Mouse (Mus musculus) adrenal gland, adult 18-20 months (tissue): ENCODE measurements around the gene Cep19. TPM values are rescaled to one million over a fixed set of nuclear protein-coding genes. Genes with fewer than 3 reads are reported as not detected.

Source experiments
- DNase-seq, 2 experiments: peaks; one replicate each; pipeline ENCODE4 v3.0.0; 2021 to 2022; ENCODE audit warnings: low spot score in 2 of 2
- total RNA-seq, 2 experiments: library from RNA; stranded (reverse); gene quantifications; 1 replicate in 1 of 2; 2 replicates in 1 of 2; pipeline ENCODE4 v1.2.3; 2021

The Cep19 gene
- total RNA-seq, 2 experiments from 2014 or later = 8.4 to 9.2 TPM

- DNase-seq = no peak
Observed at GRCm38 (mm10) chr16:32105698-32106097, 6.1 kb downstream of the Cep19 start.

DNA sequence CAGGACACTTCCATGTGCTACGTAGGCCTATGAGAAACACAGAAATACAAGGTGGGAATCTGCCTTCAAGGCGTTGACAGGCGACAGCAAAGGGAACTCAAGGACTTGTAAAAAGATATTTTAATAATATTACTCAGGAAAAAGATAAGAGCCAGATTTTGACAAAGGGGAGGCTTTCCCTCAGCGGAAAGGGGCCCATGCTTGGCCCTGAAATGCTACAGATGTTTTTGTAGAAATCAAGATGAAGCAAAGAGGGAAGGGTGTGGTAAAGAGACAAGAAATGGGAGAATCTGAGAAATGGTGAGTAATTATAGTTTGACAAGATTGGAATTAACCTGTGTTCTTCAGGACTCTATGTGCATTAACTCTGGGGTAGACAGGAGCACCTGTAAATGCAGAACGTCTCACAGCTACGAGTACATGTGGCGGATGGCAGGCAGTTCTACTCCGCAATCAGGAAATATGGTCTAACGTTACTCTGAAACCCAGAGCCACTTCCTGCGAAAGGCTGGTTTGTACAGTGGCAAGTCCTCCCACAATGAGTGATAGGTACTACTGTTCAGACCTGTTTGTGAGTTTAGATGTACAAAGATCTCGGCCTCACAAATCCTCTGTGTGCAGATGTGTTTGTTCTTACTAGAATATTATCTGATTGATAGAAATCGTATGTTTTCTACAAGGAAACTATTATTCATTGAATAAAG lies 7.9 kb downstream of the Cep19 start:
- DNase-seq = no peak

DNA sequence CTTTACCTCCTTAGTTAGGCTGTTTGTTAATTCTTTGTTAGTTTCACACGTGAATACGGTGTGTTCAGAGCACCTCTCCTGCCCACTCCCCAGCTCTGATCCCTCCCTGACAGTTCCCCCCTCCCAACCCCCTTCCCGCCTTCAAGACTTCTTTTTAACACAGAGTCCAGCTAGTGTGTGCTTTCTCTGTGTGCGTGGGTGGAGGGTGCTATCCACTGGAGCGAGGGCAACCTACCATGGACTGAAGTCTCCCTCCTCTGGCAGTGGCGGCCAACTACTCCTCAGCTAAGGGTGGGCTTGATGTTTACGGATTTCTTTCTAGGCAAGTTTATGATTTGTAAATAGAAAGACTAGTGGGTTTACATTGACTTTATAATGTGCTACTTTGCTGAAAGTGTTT lies 8.6 kb downstream of the Cep19 start:
- DNase-seq = no peak

GRCm38 (mm10) chr16:32108578-32108977 lies 9.0 kb downstream of the Cep19 start:
- no peak for DNase-seq

GRCm38 (mm10) chr16:32110951-32111699 lies 11.5 kb downstream of the Cep19 start:
- no peak for DNase-seq

DNA sequence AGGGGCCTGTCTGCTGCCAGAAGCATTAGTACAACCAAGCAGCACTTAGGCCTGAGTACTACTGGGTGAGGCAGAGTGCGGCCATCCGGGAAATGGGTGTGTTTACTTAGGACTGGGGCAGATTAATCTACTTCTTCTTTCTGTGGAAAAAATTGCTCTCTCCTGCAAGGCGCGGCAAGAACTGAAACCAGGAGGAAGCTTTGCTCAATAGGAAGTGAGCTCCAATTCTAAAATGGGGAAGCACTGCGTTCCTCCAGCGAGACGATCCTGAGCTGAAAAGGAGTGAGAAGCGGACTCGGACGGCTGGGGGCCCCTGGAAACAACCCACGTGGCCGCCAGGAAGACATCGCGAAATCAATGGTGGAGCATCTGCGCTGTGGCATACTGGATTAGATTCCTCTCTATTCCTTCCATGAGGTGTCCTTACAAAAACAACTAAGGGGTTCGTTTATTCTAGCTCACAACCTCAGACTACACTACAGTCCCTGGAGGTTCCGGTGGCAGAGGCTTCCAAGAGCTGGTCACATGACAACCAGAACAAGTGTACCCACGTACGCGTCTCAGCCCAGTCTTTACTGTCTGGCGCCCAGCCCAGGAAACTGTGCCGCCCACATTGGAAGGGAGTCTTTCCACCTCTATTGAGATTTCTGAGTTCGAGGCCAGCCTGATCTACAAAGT lies 14.1 kb downstream of the Cep19 start:
- DNase-seq = peak in 1 of 2 experiments; percentile 49

GRCm38 (mm10) chr16:32114406-32114805 lies 14.8 kb downstream of the Cep19 start:
- no peak for DNase-seq

DNA sequence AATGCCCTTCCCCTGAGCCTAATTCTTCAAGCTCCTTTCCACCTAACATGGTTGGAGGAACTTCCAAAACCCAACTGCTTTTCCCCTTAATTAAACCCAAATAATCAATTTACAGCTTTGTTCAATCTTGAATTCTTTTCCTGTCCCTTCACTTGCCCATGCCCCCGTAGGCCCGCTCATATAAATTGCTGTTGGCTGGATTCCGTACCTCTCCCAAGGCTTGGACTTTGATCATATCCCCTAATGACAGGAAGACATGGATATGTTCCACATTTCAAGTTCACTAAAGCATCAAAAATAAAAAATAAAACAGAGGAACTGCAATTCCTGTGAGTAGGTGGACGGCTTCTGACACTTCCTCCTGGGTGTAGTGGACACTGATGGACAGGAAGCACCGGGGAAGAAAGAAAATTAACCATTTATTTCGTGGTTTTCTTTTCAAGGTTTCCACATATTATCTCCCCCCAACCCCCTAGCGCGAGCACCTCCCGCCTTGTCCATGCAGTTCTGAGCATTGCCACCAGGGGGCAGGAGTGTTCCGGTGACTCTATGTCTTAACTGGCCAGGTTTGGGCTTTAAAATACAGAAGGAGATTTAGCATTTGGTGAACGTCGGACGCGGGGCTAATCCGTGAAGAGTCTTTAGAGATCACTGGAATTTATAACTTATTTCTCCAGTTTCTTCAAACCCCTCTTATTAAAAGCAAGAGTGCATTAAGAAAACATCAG lies 15.5 kb downstream of the Cep19 start:
- DNase-seq = peak; percentile 89 to 93

GRCm38 (mm10) chr16:32115781-32116180 lies 16.2 kb downstream of the Cep19 start:
- no peak for DNase-seq

- DNase-seq = no peak
Observed at GRCm38 (mm10) chr16:32116186-32116585, 16.6 kb downstream of the Cep19 start.

DNA sequence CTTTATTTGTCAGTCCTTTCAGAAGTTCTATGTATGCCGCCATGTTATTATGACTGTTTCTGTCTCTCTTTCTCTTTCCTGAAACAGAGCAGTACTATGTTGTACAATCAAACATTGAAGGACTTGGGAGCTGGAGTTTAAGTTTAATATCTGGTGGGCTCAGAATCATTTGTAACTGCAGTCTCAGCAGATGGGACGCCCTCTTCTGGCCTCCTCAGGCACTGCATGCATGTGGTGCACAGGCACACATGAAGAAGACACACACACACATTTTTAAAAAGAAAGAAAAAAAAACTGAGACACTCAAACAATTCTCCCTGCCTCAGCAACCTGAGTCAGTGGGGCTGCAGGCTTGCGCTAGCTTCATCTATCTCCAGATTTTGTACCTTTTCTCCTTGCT lies 20.9 kb downstream of the Cep19 start:
- no peak for DNase-seq

- DNase-seq = no peak
Observed at GRCm38 (mm10) chr16:32124020-32124419, 24.4 kb downstream of the Cep19 start.

DNA sequence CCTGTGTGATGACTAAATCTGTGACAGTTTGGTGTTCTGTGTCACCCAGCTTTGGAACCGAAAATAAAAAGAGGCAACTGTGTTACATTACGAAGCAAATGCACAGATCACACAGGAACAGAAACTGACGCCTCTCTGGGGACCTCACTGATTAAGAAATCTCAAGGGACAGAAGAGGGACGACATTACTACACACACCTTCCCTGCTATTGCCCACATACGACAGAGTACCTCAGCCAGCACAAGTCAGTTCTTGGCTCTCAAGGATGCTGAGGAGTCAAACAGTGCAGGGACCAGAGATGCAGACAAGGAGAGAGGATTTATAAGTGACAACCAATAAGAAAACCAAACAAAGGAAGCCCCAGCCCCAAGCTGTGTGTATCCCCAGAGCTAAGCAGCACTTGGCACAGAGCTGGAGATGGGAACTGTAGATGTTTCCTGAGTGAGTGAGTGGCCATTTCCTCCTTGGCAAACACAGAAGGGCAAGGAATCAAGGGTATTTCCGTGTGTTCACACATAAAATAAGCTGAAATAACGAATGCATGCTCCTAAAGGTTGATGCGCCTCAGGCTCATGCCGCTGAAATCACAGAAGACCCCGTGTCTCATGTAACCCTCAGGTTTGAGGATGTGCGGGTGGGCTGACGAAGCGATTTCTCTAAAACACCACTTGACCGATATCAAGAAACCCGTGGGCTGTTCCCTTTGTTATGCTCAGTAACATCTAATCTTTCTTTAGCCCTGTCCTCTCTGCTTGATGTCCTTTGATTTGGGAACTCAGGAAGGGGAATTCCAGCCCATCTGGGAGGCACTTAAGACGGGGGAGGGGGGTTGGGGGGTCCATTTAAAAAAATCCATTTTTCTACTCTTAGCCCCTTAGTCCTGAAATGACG lies 25.1 kb downstream of the Cep19 start:
- DNase-seq = no peak

- DNase-seq = no peak
Observed at GRCm38 (mm10) chr16:32125364-32125763, 25.8 kb downstream of the Cep19 start.

GRCm38 (mm10) chr16:32127046-32127445 lies 27.4 kb downstream of the Cep19 start:
- DNase-seq = no peak

GRCm38 (mm10) chr16:32129449-32130189 lies 30.0 kb downstream of the Cep19 start:
- DNase-seq = no peak

GRCm38 (mm10) chr16:32130190-32130826 lies 30.7 kb downstream of the Cep19 start:
- DNase-seq = no peak

DNA sequence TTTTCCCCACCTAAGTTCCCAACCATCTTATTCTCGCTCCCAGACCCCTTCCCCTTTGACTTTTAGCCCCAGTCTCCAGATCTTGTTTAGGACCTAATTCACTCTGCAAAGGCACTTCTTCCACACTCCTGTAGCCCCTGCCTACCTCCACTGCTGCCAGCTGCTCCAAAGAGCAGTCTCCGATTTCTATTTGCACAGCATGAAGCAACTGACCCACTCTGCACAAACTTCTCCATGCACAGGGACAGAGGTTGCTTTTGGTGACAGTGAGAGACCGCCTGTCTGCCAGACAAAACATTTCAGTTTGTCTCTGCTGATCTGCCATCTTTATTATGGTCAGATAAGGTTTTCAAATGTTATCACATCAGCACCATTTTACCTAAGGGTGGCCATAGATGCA lies 33.5 kb downstream of the Cep19 start:
- DNase-seq = no peak

DNA sequence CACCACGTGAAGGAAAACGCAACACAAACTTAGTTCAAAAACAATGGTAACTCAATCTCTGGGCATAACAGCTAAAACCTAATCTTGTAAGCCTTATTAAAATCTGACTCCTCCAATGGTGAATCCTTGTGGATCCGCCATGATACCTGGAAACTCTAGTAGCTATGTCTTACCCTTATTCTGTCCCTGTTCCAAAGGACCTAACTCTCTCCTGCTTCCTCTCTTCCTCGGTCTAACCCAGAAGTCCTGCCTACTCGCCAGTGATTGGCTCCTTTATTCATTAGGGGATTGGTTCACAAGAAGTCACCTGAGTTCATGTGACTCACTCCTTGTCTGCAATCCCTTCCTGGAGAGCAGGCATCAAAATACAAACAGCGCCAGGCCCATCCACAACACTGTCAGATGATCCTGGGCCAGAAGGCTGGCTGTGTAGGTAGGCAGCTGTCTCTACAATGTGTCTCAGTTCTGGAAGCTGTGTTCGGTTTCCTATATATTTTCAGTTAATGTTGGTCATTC lies 36.3 kb downstream of the Cep19 start:
- no peak for DNase-seq
